10 mouse cellular contexts compared by ENCODE assay signal in the genomic region with DNA sequence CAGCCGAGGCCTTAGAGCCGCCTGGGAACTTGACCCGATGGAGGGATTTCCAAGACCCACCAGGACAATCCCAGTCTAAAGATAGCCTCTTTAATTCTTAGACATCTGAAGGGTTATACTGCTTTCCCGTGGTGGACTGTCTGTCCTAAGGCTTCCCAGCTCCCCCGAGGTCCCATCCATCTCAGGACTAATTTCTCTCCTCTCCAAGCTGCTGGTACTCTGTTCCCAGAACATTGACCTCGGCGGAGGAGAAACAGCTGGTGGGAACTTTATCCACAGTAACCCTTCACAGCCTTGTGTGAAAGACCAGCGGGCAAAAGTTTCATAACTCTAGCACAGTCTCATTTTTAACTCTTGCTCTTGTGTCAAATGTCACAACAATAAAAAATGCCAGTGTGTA. TPM values are rescaled to one million over a fixed set of nuclear protein-coding genes. Genes with fewer than 3 reads are reported as not detected.
A peak's percentile ranks its signal among the peaks of the same experiment; 100 is the strongest.
DNase-seq lines count a peak whose midpoint lies in the region; ATAC-seq and TF ChIP-seq lines count a peak whose summit lies in the region.
"Had no signal": no experiment of that assay in that cellular context is flagged by ENCODE, and none has a peak within 500 bp of the region (broad histone marks: within the 10 kb centered on the region; RNA-seq: fewer than 3 reads in every experiment).

No protein-coding gene starts in this region.

- peak; percentile 43 to 48 for DNase-seq in heart, adult 2 months
- peak; percentile 31 for DNase-seq in heart, postnatal 25 days (ENCODE audit: low spot score)
- DNase-seq in kidney, postnatal 25 days, result peak; percentile 43 to 73
- DNase-seq in left cerebral cortex, adult 2 months (ENCODE audit: extremely low spot score in 1 of 2, low spot score in 2 of 2), result no peak
- DNase-seq in cerebellum, postnatal 36 days, result no peak
- DNase-seq: liver; midbrain, embryonic 14.5 days had no signal

- H3K9me3 ChIP-seq in heart, embryonic 11.5 days (replicated peaks; ENCODE audit: control insufficient read depth, low read length), result no peaks in the 10 kb centered on the region
- H3K9me3 ChIP-seq in stomach, embryonic 14.5 days (ENCODE audit: control insufficient read depth, low read depth, low read length), result no peaks in the 10 kb centered on the region

- TF ChIP-seq EP300 in heart, adult 2 months (IDR thresholded peaks at IDR 0.05; ENCODE audit: insufficient read depth, low read depth, low read length), result no peak

- H3K79me2 ChIP-seq in heart, adult 2 months (replicated peaks; ENCODE audit: control insufficient read depth, insufficient read depth, low read length), result no peaks in the 10 kb centered on the region

- no peaks in the 10 kb centered on the region for H3K36me3 ChIP-seq in heart, adult 2 months (ENCODE audit: control insufficient read depth, insufficient read depth, low read length)
- peaks cover 2% of the 10 kb centered on the region; the same call in 1 of the 2 replicates for H3K36me3 ChIP-seq in heart, embryonic 11.5 days (ENCODE audit: control insufficient read depth, insufficient read depth, low read length)
- H3K36me3 ChIP-seq in stomach, embryonic 14.5 days (ENCODE audit: control insufficient read depth, insufficient read depth, low read length), result peaks cover 9% of the 10 kb centered on the region; the same call in 1 of the 2 replicates

- no peak for TF ChIP-seq CTCF in heart, adult 2 months (IDR thresholded peaks at IDR 0.05)
- no peak for TF ChIP-seq CTCF in left cerebral cortex, adult 2 months (IDR thresholded peaks at IDR 0.05)

- H3K27ac ChIP-seq in heart, adult 2 months, result peak overlapping the region; percentile 17; the same call in 1 of the 2 replicates
- no peak overlapping the region for H3K27ac ChIP-seq in heart, embryonic 11.5 days (ENCODE audit: low read depth, low read length)
- peak overlapping the region; percentile 39; the same call in 1 of the 2 replicates for H3K27ac ChIP-seq in stomach, embryonic 14.5 days (ENCODE audit: low read length)
- no peak overlapping the region for H3K27ac ChIP-seq in left cerebral cortex, adult 2 months

- no peak for TF ChIP-seq POLR2A in heart, adult 2 months (IDR thresholded peaks at IDR 0.05; ENCODE audit: insufficient read depth, low read depth, low read length)

- no peak overlapping the region for H3K9ac ChIP-seq in heart, adult 2 months (ENCODE audit: low read depth, low read length)
- H3K9ac ChIP-seq in heart, embryonic 11.5 days (ENCODE audit: low read depth, low read length), result no peak overlapping the region
- H3K9ac ChIP-seq in stomach, embryonic 14.5 days (replicated peaks; ENCODE audit: low read depth, low read length), result no peak overlapping the region

- no peak for ATAC-seq in heart, embryonic 11.5 days (replicated peaks; ENCODE audit: insufficient number of reproducible peaks, low FRiP score, low TSS enrichment)
- peak; percentile 49; the same call in 1 of the 2 replicates for ATAC-seq in stomach, embryonic 14.5 days (ENCODE audit: insufficient number of reproducible peaks, insufficient read depth, low FRiP score, low read depth)
- ATAC-seq in erythroid progenitor cell, adult 5-6 weeks (replicated peaks; ENCODE audit: low FRiP score, poor library complexity, severe bottlenecking), result no peak

- H3K27me3 ChIP-seq in heart, adult 2 months (ENCODE audit: control insufficient read depth, insufficient read depth, low read length), result no peaks in the 10 kb centered on the region
- no peaks in the 10 kb centered on the region for H3K27me3 ChIP-seq in heart, embryonic 11.5 days (ENCODE audit: control insufficient read depth, insufficient read depth, low read length)
- H3K27me3 ChIP-seq in stomach, embryonic 14.5 days (ENCODE audit: control insufficient read depth, insufficient read depth, low read length), result no peaks in the 10 kb centered on the region

- no peak overlapping the region for H3K4me2 ChIP-seq in heart, embryonic 11.5 days
- no peak overlapping the region for H3K4me2 ChIP-seq in stomach, embryonic 14.5 days (replicated peaks; ENCODE audit: low read depth, low read length)

- WGBS in heart, adult 2 months, result 59% methylated on average over 8 of the region's 8 CpGs
- WGBS in heart, embryonic 11.5 days (ENCODE audit: insufficient replicate concordance), result 52% methylated on average over 8 of the region's 8 CpGs
- 34% methylated on average over 8 of the region's 8 CpGs for WGBS in stomach, embryonic 14.5 days

- intact Hi-C loops in heart, adult 2 months (cut with DNase I), result no loop called here
- intact Hi-C loops in heart, postnatal 25 days (cut with DNase I), result no loop called here
- intact Hi-C loops in left cerebral cortex, adult 2 months (cut with DNase I), result no loop called here

- H3K4me3 ChIP-seq in heart, adult 2 months, result no peak overlapping the region
- H3K4me3 ChIP-seq in heart, embryonic 11.5 days (ENCODE audit: low read depth, low read length), result no peak overlapping the region
- no peak overlapping the region for H3K4me3 ChIP-seq in stomach, embryonic 14.5 days (ENCODE audit: low read depth, low read length)
- no peak overlapping the region for H3K4me3 ChIP-seq in left cerebral cortex, adult 2 months

- peaks cover 1% of the 10 kb centered on the region; the same call in 1 of the 2 replicates for H3K4me1 ChIP-seq in heart, adult 2 months (ENCODE audit: control insufficient read depth, insufficient read depth, low read length)
- peaks cover 11% of the 10 kb centered on the region for H3K4me1 ChIP-seq in heart, embryonic 11.5 days (ENCODE audit: control insufficient read depth, insufficient read depth, low read length)
- peaks cover 21% of the 10 kb centered on the region for H3K4me1 ChIP-seq in stomach, embryonic 14.5 days (ENCODE audit: control insufficient read depth, insufficient read depth, low read length)

RNA-seq across cellular contexts. Expression of a gene that starts 25.1 kb away (rescaled TPM):
- total RNA-seq in heart, adult 2 months (2021), result under 1 TPM; 0.39 to 0.59 TPM
- 0.70 and 1.3 TPM in 2 replicates for polyA plus RNA-seq in heart, adult 2 months (2012; rRNA removed)
- 36.1 and 42.8 TPM in 2 replicates for polyA plus RNA-seq in heart, embryonic 11.5 days (2014; fragmentation: Nextera tagmentation; extraction: Ambion mirVana)
- total RNA-seq in heart, postnatal 25 days (2021), result 1 to 10 TPM in 1 of 2 experiments, under 1 TPM in 1; 0.65 to 1.2 TPM
- 55.0 and 57.6 TPM in 2 replicates for polyA plus RNA-seq in stomach, embryonic 14.5 days (2014; fragmentation: Nextera tagmentation; extraction: Ambion mirVana)
- 10 to 100 TPM; 12.9 to 13.7 TPM for total RNA-seq in left cerebral cortex, adult 2 months (2021)
- 45.4 and 69.6 TPM in 2 replicates for total RNA-seq in erythroid progenitor cell, adult 5-6 weeks (2015; ENCODE audit: low replicate concordance)
- 17.3 and 52.6 TPM in 2 replicates for total RNA-seq in erythroid progenitor cell, adult 5-6 weeks (2017; ENCODE audit: low replicate concordance)

Comparison
In these comparisons a context has a peak if more than half of its experiments do, and no peak if none do; other contexts are left out.
1. H3K27ac ChIP-seq: peak in heart, adult 2 months (single experiment) and stomach, embryonic 14.5 days (single experiment); none in heart, embryonic 11.5 days (single experiment) and left cerebral cortex, adult 2 months (single experiment).
2. DNase-seq: peak in heart, adult 2 months (2 of 2), heart, postnatal 25 days (single experiment) and kidney, postnatal 25 days (2 of 2); none in left cerebral cortex, adult 2 months (0 of 2) and cerebellum, postnatal 36 days (0 of 2).
3. RNA of a gene that starts 25.1 kb away (total RNA-seq): 17.3 to 69.6 TPM in erythroid progenitor cell, adult 5-6 weeks and 12.9 to 13.7 TPM in left cerebral cortex, adult 2 months; 0.65 to 1.2 TPM in heart, postnatal 25 days and 0.39 to 0.59 TPM in heart, adult 2 months; every median in the first group is over 4 times any median in the second.